Mouse (Mus musculus): Measurements from ENCODE around the gene Cacna1e.

The Cacna1e gene

GRCm38 (mm10) chr1:154715596-154715995 is 168.7 kb downstream of the Cacna1e start:
- no peak for DNase-seq (ENCODE audit: low spot score in 2 of 2)

- DNase-seq (ENCODE audit: low spot score in 2 of 2) = no peak
Measured at GRCm38 (mm10) chr1:154712747-154713146, 171.6 kb downstream of the Cacna1e start.

DNA sequence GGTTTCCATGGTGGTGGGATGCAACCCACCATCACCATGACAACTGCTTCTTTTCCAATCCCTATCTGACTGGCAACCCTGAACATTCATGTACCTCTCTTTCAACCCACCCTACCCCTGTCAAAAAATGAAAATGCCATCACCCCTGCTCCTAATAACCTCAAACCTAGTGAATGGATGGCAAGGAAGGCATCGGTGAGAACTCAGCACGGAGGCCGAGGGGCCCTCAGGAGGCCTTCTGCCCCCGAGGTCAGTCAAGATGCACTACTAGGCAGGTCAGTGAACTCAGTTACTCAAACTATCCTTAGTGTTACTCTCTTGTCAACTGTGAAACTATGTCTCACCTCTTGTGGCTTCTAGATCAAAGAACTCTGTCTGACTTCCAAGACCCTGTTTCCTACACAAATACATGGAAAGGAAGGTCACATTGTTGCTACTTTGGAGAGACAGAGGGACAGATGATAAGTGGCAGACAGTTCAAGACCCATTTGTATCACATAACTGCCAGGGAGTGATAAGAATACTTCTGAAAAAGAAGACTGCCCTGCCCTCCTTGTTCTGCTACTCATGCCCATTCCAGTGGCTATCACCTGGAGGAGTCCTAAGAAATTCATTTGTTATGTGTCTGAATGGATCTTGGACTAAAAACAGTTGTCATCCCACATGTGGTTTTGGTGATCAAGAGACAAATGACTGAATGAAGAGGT is 176.6 kb downstream of the Cacna1e start:
- no peak for DNase-seq (ENCODE audit: low spot score in 2 of 2)

DNA sequence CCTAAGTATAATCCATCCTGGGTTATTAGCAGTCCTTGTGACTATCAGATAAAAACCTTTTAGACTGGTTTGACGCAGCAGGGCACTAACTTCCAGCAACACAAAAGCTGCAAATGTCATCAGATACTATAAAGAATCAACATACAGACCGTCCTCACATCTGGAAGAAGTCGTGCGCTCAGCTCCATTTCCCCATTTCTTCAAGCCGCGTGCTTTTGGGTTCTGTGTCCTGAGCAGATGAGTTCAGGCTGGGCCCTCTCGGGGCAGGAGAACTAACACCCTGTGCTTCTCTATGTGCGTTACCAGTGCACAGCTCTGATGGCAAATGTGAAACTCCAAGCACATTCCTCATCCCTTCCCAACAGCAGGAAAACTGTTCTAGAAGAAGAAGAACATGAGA is 177.3 kb downstream of the Cacna1e start:
- DNase-seq (ENCODE audit: low spot score in 2 of 2) = no peak

- no peak for DNase-seq (ENCODE audit: low spot score in 2 of 2)
Measured at GRCm38 (mm10) chr1:154705882-154706565, 178.3 kb downstream of the Cacna1e start.

GRCm38 (mm10) chr1:154704558-154705185 is 179.6 kb downstream of the Cacna1e start:
- DNase-seq (ENCODE audit: low spot score in 2 of 2) = no peak

- no peak for DNase-seq (ENCODE audit: low spot score in 2 of 2)
Measured at GRCm38 (mm10) chr1:154702623-154703022, 181.7 kb downstream of the Cacna1e start.

DNA sequence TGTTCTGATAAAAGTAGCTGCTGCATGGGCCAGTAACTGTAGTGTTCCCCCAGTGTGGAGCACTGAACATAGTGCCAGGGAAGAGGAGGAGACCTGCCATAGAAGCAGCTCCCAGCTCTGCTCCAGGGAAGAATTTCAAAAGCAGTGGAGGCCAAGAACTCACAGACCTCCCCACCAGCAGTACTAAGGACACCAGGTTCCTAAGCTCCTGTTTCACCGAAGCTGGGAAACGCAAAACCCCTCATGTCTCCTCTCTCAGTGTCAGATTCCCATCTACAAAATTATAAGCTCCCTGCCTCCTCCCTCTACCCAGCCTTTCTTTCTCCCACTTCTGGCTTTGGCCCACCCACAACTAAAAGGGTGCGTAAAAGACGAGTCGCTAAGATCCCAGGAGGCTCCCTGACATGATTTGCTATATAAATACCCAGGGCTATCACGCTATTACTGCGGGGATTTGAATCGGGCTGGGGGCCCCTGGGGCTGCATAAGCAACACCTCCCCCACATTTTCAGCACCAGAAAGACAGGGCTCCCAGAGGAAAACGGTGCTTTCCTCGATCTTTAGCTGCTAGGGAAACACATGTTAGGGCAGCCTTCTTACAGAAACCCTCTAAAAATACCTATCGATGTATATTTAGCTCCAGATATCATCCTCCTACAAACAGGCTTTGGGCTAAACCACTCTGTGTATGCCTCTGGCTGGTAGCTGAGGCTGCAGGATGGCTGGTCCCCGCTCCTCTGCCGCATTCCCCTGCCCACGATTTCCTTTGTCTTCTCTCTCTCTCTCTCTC is 195.2 kb downstream of the Cacna1e start:
- DNase-seq (ENCODE audit: low spot score in 2 of 2) = no peak

- no peak for DNase-seq (ENCODE audit: low spot score in 2 of 2)
Measured at GRCm38 (mm10) chr1:154686861-154687260, 197.4 kb downstream of the Cacna1e start.

- DNase-seq (ENCODE audit: low spot score in 2 of 2) = no peak
Measured at GRCm38 (mm10) chr1:154683477-154684106, 200.7 kb downstream of the Cacna1e start.

GRCm38 (mm10) chr1:154678989-154679388 is 205.3 kb downstream of the Cacna1e start:
- no peak for DNase-seq (ENCODE audit: low spot score in 2 of 2)

- no peak for DNase-seq (ENCODE audit: low spot score in 2 of 2)
Measured at GRCm38 (mm10) chr1:154678151-154678550, 206.2 kb downstream of the Cacna1e start.

DNA sequence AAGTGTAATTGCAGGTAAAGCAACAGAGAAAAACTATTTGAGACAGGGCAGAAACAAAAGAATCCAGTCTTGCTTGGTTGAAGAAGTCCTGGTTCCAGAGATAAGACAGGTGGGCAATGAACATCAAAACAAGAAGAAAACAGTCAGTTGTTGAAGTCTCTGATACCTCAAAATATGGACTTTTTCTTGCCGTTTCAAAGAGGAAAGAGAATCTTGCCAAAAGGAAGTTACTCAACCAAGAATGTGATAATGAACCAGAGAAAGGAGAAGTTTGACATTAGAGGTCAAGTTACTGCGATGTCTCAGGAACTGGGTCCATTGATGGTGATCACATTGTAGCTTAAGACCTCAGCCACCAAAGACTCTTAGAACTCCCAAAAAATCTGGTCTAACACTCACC is 206.6 kb downstream of the Cacna1e start:
- no peak for DNase-seq (ENCODE audit: low spot score in 2 of 2)

GRCm38 (mm10) chr1:154663721-154664120 is 220.6 kb downstream of the Cacna1e start:
- no peak for DNase-seq (ENCODE audit: low spot score in 2 of 2)

GRCm38 (mm10) chr1:154661977-154662376 is 222.3 kb downstream of the Cacna1e start:
- no peak for DNase-seq (ENCODE audit: low spot score in 2 of 2)

GRCm38 (mm10) chr1:154661221-154661864 is 223.0 kb downstream of the Cacna1e start:
- no peak for DNase-seq (ENCODE audit: low spot score in 2 of 2)

DNA sequence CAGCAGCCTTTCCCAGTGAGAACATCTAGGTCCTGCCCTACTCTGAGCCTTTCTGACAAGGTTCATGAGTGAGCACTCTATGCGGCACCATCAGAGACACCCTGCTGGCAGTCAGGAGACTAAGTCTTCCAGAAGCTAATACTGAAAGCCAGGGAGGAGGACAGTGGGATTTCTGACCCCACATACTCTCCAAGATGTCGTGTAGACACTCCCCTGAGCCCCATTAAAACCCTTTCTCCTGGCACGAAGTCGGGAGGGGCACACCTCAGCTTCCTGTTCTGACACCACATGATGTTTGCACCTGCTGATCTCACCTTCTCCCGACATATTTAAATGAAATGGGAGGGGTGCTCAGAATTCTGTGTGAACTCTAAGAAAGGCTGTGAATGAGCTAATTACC is 226.9 kb downstream of the Cacna1e start:
- no peak for DNase-seq (ENCODE audit: low spot score in 2 of 2)

- no peak for DNase-seq (ENCODE audit: low spot score in 2 of 2)
Measured at GRCm38 (mm10) chr1:154653951-154654350, 230.3 kb downstream of the Cacna1e start.

GRCm38 (mm10) chr1:154646156-154646950 is 237.9 kb downstream of the Cacna1e start:
- DNase-seq (ENCODE audit: low spot score in 2 of 2) = no peak

GRCm38 (mm10) chr1:154637821-154638220 is 246.5 kb downstream of the Cacna1e start:
- DNase-seq (ENCODE audit: low spot score in 2 of 2) = no peak
